Mouse (Mus musculus): ENCODE data around the gene Sirt2.

Sirt2 gene

DNA sequence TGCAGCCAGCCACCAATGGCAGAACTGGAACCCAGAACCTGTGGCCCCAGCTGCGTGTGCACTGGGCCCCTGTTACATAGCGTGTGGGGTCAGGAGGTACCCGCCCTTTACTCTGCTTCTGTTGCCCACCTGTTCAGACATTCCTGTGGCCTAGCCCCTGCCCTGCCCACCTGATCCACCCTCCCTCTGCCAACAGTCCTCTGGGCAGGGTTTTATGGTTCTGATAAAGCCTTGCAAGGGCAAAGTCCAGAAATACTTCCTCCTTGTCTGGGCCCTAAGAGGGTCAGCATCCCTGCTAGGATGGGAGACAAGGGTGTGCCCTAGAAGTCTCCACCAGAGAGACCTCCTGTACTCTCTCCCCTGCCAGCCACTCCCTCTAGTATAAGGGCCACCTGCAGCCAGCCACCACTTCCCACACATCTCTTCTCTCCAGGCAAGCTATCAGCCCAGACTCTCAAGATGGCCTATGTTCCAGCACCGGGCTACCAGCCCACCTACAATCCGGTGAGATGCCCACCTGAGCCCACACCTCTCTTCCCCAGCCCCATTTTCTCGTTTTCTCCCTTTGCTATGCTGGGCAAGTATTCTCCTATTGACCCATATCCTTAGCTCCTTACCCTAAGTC, 67.3 kb downstream of the Sirt2 start, which contains the start of gene Lgals4:
Gene Lgals4, plus strand, starts transcription at position 132 of the 625 bp plus-strand sequence.
- DNase-seq (ENCODE audit: low read depth) = no peak

DNA sequence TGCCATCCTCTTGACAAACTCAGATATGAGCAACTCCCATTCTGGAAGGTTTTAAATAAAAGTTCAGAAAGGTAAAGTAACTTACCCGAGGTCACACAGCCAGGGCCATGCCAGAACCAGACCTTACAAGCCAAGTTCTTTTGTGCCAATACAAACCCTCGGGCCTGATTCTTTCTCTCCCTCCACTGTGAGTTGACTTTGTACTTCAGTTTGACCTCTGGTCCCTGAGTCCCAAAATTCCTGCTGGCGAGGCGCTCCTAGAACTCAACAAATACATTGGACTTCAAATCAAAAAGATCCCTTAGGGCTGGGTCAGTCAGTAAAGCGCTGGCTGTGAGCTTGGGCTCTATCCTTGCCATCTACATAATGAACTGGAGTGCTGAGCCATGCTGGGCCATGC, 70.4 kb downstream of the Sirt2 start:
- DNase-seq (ENCODE audit: low read depth) = no peak

All from 416B (cell line).